Mouse (Mus musculus) lung, adult 2 months (tissue): ENCODE data around the gene Qser1.

ENCODE experiments used
- CTCF ChIP-seq: fragments of 200-500 bp; IDR thresholded peaks from 2 replicates; pipeline ENCODE4 v1.5.1; 2011; ENCODE audit warnings: mild to moderate bottlenecking, low read length, control low read depth; ENCODE audit not compliant: insufficient read depth
- POLR2A ChIP-seq: fragments of 200-500 bp; IDR thresholded peaks from 2 replicates; pipeline ENCODE4 v1.6.1; 2011; ENCODE audit warnings: low read depth, mild to moderate bottlenecking, control low read depth, low read length, borderline replicate concordance; ENCODE audit errors: extremely low read depth

DNA sequence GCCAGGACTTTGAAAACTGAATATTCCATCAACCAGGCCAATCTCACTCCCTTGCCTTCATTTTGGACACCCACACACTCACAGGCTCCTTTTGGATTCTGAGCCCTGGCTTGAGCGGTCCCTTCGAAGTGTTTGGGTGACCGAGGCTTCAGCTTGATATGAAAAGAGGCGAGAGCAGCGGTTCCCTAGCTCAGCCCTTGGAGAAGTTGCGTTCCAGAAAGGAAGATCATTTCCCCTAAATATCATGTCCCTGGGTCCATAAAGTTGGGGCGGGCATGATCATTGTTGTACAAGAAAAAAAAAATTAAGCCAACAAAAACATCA lies 104.1 kb downstream of the Qser1 start:
- TF ChIP-seq POLR2A (no peak), CTCF (no peak)
